Mouse (Mus musculus) heart, embryonic 12.5 days (tissue): ENCODE results near the gene Papolg. TPM values are rescaled to one million over a fixed set of nuclear protein-coding genes. Genes with fewer than 3 reads are reported as not detected.

Source experiments
- ATAC-seq: fragments of 200-750 bp; cut with Nextera tagmentation; 2 replicates; pipeline ENCODE4 v1.8.0; 2017; ENCODE audit warnings: moderate TSS enrichment, moderate library complexity; ENCODE audit not compliant: insufficient number of reproducible peaks, low FRiP score
- H3K27ac ChIP-seq: fragments of 300-500 bp; sonication (generic); 2 replicates; pipeline ENCODE4 v1.5.1; 2016; ENCODE audit warnings: mild to moderate bottlenecking, moderate library complexity; ENCODE audit not compliant: poor library complexity, severe bottlenecking
- H3K27me3 ChIP-seq: fragments of 300-500 bp; sonication (generic); replicated peaks from 2 replicates; pipeline ENCODE4 v1.6.1; 2016; ENCODE audit warnings: mild to moderate bottlenecking, moderate library complexity
- H3K36me3 ChIP-seq: fragments of 300-500 bp; sonication (generic); 2 replicates; pipeline ENCODE4 v1.6.1; 2016; ENCODE audit warnings: mild to moderate bottlenecking, moderate library complexity
- H3K4me1 ChIP-seq: fragments of 300-500 bp; sonication (generic); replicated peaks from 2 replicates; pipeline ENCODE4 v1.6.1; 2016; ENCODE audit warnings: mild to moderate bottlenecking
- H3K4me2 ChIP-seq: fragments of 300-500 bp; sonication (generic); 2 replicates; pipeline ENCODE4 v1.6.1; 2016; ENCODE audit warnings: mild to moderate bottlenecking, moderate library complexity
- H3K4me3 ChIP-seq: fragments of 300-500 bp; sonication (generic); 2 replicates; pipeline ENCODE4 v1.5.1; 2016; ENCODE audit warnings: mild to moderate bottlenecking
- H3K9ac ChIP-seq: fragments of 300-500 bp; sonication (generic); 2 replicates; pipeline ENCODE4 v1.6.1; 2016; ENCODE audit warnings: mild to moderate bottlenecking, moderate library complexity
- H3K9me3 ChIP-seq: fragments of 300-500 bp; sonication (generic); replicated peaks from 2 replicates; pipeline ENCODE4 v1.6.1; 2016; ENCODE audit warnings: mild to moderate bottlenecking, moderate library complexity
- WGBS: fragments of 180-500 bp; shearing (Covaris S2); methylation state at CpG from one replicate; pipeline ENCODE4 v1.1.7; 2016; 5-methylcytosine and 5-hydroxymethylcytosine counted together
- polyA plus RNA-seq: library from polyadenylated mRNA; unstranded; fragments of >200 nt; fragmentation: Nextera tagmentation; extraction: Ambion mirVana; gene quantifications from 2 replicates; pipeline ENCODE4 v1.2.1, GENCODE M21; 2016

Gene Papolg
- polyA plus RNA-seq, 1 experiment from 2014 or later = 12.0 TPM

- 75% methylated on average over 5 of the region's 5 CpGs for WGBS
- H3K9me3 ChIP-seq = no peaks in the 10 kb centered on the region
- no peak overlapping the region for H3K9ac ChIP-seq
- H3K4me1 ChIP-seq = no peaks in the 10 kb centered on the region
- no peak overlapping the region for H3K27ac ChIP-seq
- H3K36me3 ChIP-seq = peaks cover 20% of the 10 kb centered on the region
- no peak overlapping the region for H3K4me3 ChIP-seq
- H3K27me3 ChIP-seq = no peaks in the 10 kb centered on the region
- no peak for ATAC-seq
- H3K4me2 ChIP-seq = no peak overlapping the region
These were observed 41.7 kb downstream of the Papolg start for GRCm38 (mm10) chr11:23853306-23853705.

- Histone ChIP-seq H3K27ac (no peak overlapping the region), H3K4me1 (no peaks in the 10 kb centered on the region), H3K9ac (no peak overlapping the region), H3K4me3 (no peak overlapping the region), H3K36me3 (no peaks in the 10 kb centered on the region), H3K9me3 (no peaks in the 10 kb centered on the region), H3K27me3 (0 out of 2 replicates have a peak, but pooled peaks cover 2% of the 10 kb centered on the region), H3K4me2 (peak overlapping the region; percentile 34)
- WGBS = 40% methylated on average over 22 of the region's 22 CpGs
- no peak for ATAC-seq
These were observed 48.8 kb downstream of the Papolg start for GRCm38 (mm10) chr11:23846016-23846815.

GRCm38 (mm10) chr11:23823244-23823643 is 71.8 kb downstream of the Papolg start:
- Histone ChIP-seq H3K4me3 (no peak overlapping the region), H3K9me3 (no peaks in the 10 kb centered on the region), H3K4me1 (no peaks in the 10 kb centered on the region), H3K9ac (no peak overlapping the region), H3K36me3 (no peaks in the 10 kb centered on the region), H3K4me2 (no peak overlapping the region), H3K27ac (no peak overlapping the region), H3K27me3 (no peaks in the 10 kb centered on the region)
- 69% methylated on average over 3 of the region's 3 CpGs for WGBS
- no peak for ATAC-seq

- Histone ChIP-seq H3K4me2 (no peak overlapping the region), H3K4me1 (no peaks in the 10 kb centered on the region), H3K27ac (no peak overlapping the region), H3K9ac (no peak overlapping the region), H3K9me3 (no peaks in the 10 kb centered on the region), H3K27me3 (no peaks in the 10 kb centered on the region), H3K36me3 (no peaks in the 10 kb centered on the region), H3K4me3 (no peak overlapping the region)
- WGBS = 80% methylated on average over 2 of the region's 2 CpGs
- ATAC-seq = no peak
These were observed 73.4 kb downstream of the Papolg start for GRCm38 (mm10) chr11:23821652-23822051.

GRCm38 (mm10) chr11:23820977-23821376 is 74.1 kb downstream of the Papolg start:
- H3K36me3 ChIP-seq = no peaks in the 10 kb centered on the region
- H3K4me3 ChIP-seq = no peak overlapping the region
- H3K4me2 ChIP-seq = no peak overlapping the region
- ATAC-seq = no peak
- H3K9ac ChIP-seq = no peak overlapping the region
- WGBS = 71% methylated on average over 2 of the region's 2 CpGs
- H3K9me3 ChIP-seq = no peaks in the 10 kb centered on the region
- H3K27me3 ChIP-seq = no peaks in the 10 kb centered on the region
- H3K27ac ChIP-seq = no peak overlapping the region
- no peaks in the 10 kb centered on the region for H3K4me1 ChIP-seq

GRCm38 (mm10) chr11:23818745-23819144 is 76.3 kb downstream of the Papolg start:
- Histone ChIP-seq H3K27me3 (no peaks in the 10 kb centered on the region), H3K9me3 (no peaks in the 10 kb centered on the region), H3K27ac (no peak overlapping the region), H3K4me3 (no peak overlapping the region), H3K4me2 (no peak overlapping the region), H3K36me3 (no peaks in the 10 kb centered on the region), H3K4me1 (no peaks in the 10 kb centered on the region), H3K9ac (no peak overlapping the region)
- 64% methylated on average over 1 of the region's 1 CpGs for WGBS
- no peak for ATAC-seq

Other genes with a start within 250 kb of the Papolg start
- 18.0 and 18.5 TPM in 2 replicates for gene Pus10, start 229.6 kb downstream of the Papolg start, polyA plus RNA-seq
- 29.6 and 32.3 TPM in 2 replicates for gene Pex13, start 229.3 kb downstream of the Papolg start, polyA plus RNA-seq
- gene Rel, start 124.3 kb downstream of the Papolg start, polyA plus RNA-seq = 2.2 and 3.1 TPM in 2 replicates
- gene A830031A19Rik, start 179.8 kb upstream of the Papolg start, polyA plus RNA-seq = not detected in 2 replicates
- 18.1 and 19.3 TPM in 2 replicates for gene Bcl11a, start 182.8 kb upstream of the Papolg start, polyA plus RNA-seq